Mouse (Mus musculus): ENCODE data around the gene Lrpprc. TPM values are rescaled to one million over a fixed set of nuclear protein-coding genes. Genes with fewer than 3 reads are reported as not detected.

Lrpprc gene
- polyA plus RNA-seq, 1 experiment, result 7.0 TPM

DNA sequence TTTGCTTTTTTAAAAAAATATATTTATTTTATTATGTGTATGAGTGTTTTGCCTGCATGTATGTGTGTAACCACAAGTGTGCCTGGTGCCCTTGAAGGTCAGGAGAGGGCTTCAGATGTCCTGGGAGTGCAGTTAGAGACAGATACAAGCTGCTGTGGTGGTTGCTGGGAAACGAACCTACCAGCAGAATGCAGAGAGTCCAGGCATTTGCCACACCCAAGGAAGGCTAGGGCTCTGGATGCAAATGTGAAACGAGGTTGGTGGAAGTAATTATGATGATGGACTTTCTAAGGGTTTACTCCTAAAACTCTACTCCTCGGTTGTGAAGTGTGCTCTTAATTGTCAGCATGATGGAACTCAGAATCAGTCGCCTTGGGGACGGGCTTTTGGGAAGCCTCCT is 1.4 kb upstream of the Lrpprc start:
- Histone ChIP-seq H3K4me1 (ENCODE audit: control insufficient read depth, insufficient read depth, low read length) (peaks cover 5% of the 10 kb centered on the region), H3K4me3 (replicated peaks; ENCODE audit: extremely low read depth, low read depth, low read length) (no peak overlapping the region)
- no peak for DNase-seq
- 64% methylated on average over 5 of the region's 5 CpGs for WGBS
- TF ChIP-seq POLR2A (IDR thresholded peaks at IDR 0.05; ENCODE audit: borderline replicate concordance, extremely low read depth, low read depth, low read length) (no peak), CTCF (IDR thresholded peaks at IDR 0.05; ENCODE audit: insufficient read depth, low read length) (no peak)

DNA sequence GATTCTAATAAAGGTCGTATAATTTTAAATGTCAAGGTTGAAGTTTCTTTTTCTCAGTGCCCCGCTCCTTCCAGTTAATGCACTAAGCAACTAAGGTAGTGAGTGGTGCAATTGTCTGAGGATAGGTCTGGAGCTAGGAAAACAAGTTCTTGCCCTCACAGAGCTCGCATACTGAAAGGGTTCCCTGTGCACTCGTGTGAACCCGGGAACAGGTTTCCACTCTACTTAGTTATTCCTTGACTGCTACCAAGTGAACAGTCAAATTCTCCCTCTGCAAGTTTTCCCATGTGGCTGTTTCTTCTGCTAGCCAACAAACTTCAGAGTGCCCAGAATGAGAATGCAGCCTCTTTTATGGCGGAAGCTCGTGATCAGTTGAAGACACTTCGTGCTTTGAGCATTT is 567 bp upstream of the Lrpprc start:
- DNase-seq, result no peak
- WGBS, result 5% methylated on average over 8 of the region's 8 CpGs
- no peak for TF ChIP-seq CTCF (IDR thresholded peaks at IDR 0.05; ENCODE audit: insufficient read depth, low read length)
- Histone ChIP-seq H3K4me1 (ENCODE audit: control insufficient read depth, insufficient read depth, low read length) (peaks cover 5% of the 10 kb centered on the region), H3K4me3 (replicated peaks; ENCODE audit: extremely low read depth, low read depth, low read length) (peak overlapping the region; percentile 66)

DNA sequence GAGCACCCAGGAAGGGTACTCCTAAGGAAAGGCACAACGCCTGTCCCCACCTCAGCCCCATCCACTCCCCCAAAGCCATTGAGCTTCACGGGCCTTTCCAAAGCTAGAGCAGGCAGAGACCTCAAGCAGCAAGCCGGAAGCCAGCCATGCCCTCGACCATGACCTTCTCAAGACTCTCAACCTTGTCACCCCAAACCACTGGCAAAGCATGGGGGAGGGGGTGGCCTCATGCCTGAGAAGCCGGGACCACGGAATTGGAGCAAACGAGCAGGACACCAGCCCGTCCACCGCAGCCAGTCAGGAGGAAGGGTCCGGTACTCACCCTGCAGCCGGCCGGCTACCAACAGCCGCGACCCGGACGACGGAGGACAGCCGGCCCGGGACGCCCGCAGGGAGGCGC is 546 bp downstream of the Lrpprc start:
- no peak for DNase-seq
- TF ChIP-seq CTCF (IDR thresholded peaks at IDR 0.05; ENCODE audit: insufficient read depth, low read length) (no peak), POLR2A (IDR thresholded peaks at IDR 0.05; ENCODE audit: borderline replicate concordance, extremely low read depth, low read depth, low read length) (no peak)
- under 1% methylated on average over 22 of the region's 22 CpGs for WGBS
- Histone ChIP-seq H3K4me3 (replicated peaks; ENCODE audit: extremely low read depth, low read depth, low read length) (peak overlapping the region; percentile 86), H3K4me1 (ENCODE audit: control insufficient read depth, insufficient read depth, low read length) (peaks cover 5% of the 10 kb centered on the region)

DNA sequence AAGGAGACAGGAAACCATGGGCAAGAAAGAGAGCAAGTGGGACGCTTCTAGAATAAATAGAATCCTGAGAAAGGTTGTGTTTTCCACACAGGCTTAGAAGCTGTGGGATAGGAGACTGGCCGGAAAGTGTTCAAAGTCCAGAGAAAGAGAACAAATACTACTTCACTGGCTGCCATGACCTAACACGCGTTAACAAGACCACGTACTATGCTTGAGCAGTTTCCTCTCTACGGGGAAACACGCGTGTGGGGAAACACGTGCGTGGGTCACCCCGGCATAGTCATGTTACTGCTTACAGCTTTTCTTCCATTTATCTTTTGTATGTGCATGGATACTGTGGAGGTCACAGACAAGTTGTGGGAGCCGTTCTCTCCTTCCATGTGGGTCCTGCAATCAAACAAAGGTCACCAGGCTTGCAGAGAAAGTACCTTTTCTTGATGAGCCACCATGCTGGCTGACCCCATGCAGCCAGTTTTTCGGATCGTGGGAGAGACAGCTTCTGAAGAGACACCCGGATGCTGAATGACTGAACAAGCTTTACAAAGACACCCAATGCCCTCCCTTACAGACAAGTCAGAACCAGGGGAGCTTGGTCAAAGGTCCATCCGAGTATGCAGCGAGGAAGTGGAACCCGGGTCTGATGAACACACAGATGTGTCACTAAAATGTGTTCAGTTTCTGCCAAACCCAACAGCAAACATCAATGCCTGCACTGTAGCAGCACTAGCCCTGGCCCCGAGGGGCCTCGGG is 2.0 kb downstream of the Lrpprc start:
- WGBS, result 89% methylated on average over 20 of the region's 20 CpGs
- TF ChIP-seq CTCF (IDR thresholded peaks at IDR 0.05; ENCODE audit: insufficient read depth, low read length) (no peak), POLR2A (IDR thresholded peaks at IDR 0.05; ENCODE audit: borderline replicate concordance, extremely low read depth, low read depth, low read length) (no peak)

DNA sequence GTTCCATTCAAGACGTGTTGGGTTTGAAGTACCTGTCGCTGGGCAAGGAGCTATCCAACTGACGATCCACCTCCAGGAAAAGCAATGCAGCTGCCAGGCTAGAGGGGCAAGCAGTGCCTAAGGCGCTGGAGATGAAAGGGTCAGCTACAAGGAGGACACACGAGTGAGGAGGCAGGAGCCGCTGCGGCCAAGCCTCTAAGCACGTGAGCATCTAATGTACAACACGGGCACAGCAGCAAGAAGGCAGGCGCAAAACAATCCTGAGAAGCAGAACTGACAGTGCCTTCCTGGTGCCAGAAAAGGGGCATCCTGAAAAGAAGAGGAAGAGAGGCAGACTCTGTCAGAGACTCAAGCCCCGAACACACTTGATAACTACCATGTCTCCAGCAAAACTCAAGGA is 3.1 kb downstream of the Lrpprc start:
- H3K4me1 ChIP-seq (ENCODE audit: control insufficient read depth, insufficient read depth, low read length), result peaks cover 5% of the 10 kb centered on the region
- WGBS, result 79% methylated on average over 11 of the region's 11 CpGs
- H3K4me3 ChIP-seq (replicated peaks; ENCODE audit: extremely low read depth, low read depth, low read length), result no peak overlapping the region
- TF ChIP-seq POLR2A (IDR thresholded peaks at IDR 0.05; ENCODE audit: borderline replicate concordance, extremely low read depth, low read depth, low read length) (no peak), CTCF (IDR thresholded peaks at IDR 0.05; ENCODE audit: insufficient read depth, low read length) (no peak)
- no peak for DNase-seq

More for the DNA sequence above, 2.0 kb downstream of the Lrpprc start:
- Histone ChIP-seq H3K4me1 (ENCODE audit: control insufficient read depth, insufficient read depth, low read length) (peaks cover 5% of the 10 kb centered on the region), H3K4me3 (replicated peaks; ENCODE audit: extremely low read depth, low read depth, low read length) (no peak overlapping the region)
- DNase-seq, result no peak

DNA sequence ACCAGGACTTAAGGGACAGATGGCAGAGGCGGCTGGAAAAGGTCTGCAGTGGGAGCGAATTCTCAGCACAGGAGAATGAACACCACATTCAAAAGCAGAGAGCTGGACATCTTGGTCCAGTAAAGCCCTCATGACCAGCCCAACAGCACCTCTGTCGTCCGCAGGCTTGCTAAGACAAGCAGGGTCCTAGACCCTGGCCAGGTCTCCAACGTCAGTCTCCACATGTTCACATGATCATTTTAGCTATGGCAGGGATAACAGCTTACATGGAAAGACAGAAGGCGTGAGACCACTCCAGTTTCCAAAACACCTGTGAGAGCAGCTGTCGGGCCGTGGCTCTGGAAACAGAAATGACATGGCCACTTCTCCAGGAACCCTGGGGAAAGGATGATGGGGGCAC is 3.7 kb downstream of the Lrpprc start:
- TF ChIP-seq CTCF (IDR thresholded peaks at IDR 0.05; ENCODE audit: insufficient read depth, low read length) (no peak), POLR2A (IDR thresholded peaks at IDR 0.05; ENCODE audit: borderline replicate concordance, extremely low read depth, low read depth, low read length) (no peak)
- Histone ChIP-seq H3K4me3 (replicated peaks; ENCODE audit: extremely low read depth, low read depth, low read length) (no peak overlapping the region), H3K4me1 (ENCODE audit: control insufficient read depth, insufficient read depth, low read length) (peaks cover 5% of the 10 kb centered on the region)
- no peak for DNase-seq
- 90% methylated on average over 8 of the region's 8 CpGs for WGBS

DNA sequence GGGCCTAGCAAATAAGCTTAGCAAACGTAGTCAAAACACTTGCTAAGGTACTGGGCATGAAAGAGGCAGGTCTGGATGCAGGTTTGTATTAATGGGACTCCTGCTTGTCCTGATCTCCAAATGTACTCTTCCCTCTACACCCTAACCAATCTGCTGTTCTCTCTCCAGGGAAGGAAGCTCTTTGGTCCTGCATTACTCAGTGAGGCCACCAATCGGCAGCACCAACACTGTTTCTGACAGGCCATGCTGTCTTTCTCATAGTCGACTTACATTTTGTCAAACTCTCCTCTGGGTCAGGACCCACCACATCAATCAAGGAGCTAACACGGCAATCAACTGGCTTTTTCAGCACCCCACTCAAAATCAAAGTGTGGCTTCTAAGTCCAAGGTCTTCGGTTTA is 5.4 kb downstream of the Lrpprc start:
- peaks cover 5% of the 10 kb centered on the region for H3K4me1 ChIP-seq (ENCODE audit: control insufficient read depth, insufficient read depth, low read length)
- no peak overlapping the region for H3K4me3 ChIP-seq (replicated peaks; ENCODE audit: extremely low read depth, low read depth, low read length)
- no peak for DNase-seq
- WGBS, result 59% methylated on average over 5 of the region's 5 CpGs
- no peak for TF ChIP-seq POLR2A (IDR thresholded peaks at IDR 0.05; ENCODE audit: borderline replicate concordance, extremely low read depth, low read depth, low read length)
- no peak for TF ChIP-seq CTCF (IDR thresholded peaks at IDR 0.05; ENCODE audit: insufficient read depth, low read length)

DNA sequence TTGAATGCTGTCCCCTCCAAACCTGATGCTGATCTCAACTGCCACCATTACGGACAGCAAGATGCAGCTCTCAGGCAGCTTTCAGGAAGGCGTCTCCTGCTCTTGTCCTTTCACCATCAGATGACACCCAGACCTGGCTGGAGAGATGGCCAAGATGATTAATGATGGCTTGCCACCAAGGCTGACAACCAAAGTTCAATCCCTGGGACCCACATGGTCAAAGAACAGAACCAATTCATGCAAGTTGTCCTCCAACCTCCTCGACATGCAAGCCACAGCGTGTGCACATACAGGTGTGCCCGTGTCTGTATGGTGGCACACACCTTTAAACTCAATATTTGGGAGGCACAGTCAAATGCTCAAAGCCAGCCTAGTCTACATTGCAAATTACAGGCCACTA is 7.1 kb downstream of the Lrpprc start:
- no peak for TF ChIP-seq CTCF (IDR thresholded peaks at IDR 0.05; ENCODE audit: insufficient read depth, low read length)
- TF ChIP-seq POLR2A (IDR thresholded peaks at IDR 0.05; ENCODE audit: borderline replicate concordance, extremely low read depth, low read depth, low read length), result no peak
- Histone ChIP-seq H3K4me1 (ENCODE audit: control insufficient read depth, insufficient read depth, low read length) (no peaks in the 10 kb centered on the region), H3K4me3 (replicated peaks; ENCODE audit: extremely low read depth, low read depth, low read length) (no peak overlapping the region)
- WGBS, result 90% methylated on average over 5 of the region's 5 CpGs
- DNase-seq, result no peak

DNA sequence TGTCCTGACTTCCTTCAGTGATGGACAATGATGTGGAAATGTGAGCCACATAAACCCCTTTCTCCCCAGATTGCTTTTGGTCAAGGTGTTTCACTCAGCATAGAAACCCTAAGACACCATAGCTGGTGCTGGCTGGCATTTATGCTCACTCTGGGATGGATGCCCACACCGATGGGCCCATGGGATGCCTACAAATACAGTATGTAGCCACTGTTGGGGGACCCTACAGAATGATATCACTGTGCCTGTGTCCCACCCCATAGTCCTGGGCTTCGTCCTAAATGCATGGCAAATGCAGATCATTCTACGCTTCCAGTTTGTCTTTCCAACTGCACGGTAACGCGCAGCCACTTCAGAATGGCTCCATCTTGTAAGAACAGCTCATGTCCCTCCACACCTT is 10.3 kb downstream of the Lrpprc start:
- DNase-seq, result no peak
- H3K4me1 ChIP-seq (ENCODE audit: control insufficient read depth, insufficient read depth, low read length), result no peaks in the 10 kb centered on the region; the same call in 1 of the 2 replicates
- TF ChIP-seq CTCF (IDR thresholded peaks at IDR 0.05; ENCODE audit: insufficient read depth, low read length) (no peak), POLR2A (IDR thresholded peaks at IDR 0.05; ENCODE audit: borderline replicate concordance, extremely low read depth, low read depth, low read length) (no peak)
- WGBS, result 98% methylated on average over 6 of the region's 6 CpGs
- no peak overlapping the region for H3K4me3 ChIP-seq (replicated peaks; ENCODE audit: extremely low read depth, low read depth, low read length)

DNA sequence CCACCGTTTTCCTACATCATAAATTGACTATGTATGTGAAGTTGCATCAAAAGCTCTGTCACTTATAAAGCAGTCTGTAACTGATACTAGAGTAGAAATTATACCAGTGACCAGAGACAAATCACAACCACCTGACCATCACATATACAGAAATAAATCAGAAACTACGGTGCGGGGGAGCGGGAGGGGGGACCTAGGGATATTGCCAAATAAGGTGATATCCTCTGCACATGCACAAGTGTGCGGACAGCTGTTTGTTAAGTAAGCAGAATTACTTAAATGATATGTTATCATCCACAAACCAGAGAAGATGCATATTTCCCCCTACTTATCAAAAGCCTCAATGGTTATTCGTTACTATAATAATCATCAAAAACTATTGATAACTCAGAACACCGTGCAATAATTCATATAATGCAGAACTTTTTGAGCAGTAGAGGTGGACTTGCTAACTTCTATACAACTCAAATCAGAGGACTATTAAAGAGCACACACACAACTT is 12.1 kb downstream of the Lrpprc start:
- Histone ChIP-seq H3K4me3 (replicated peaks; ENCODE audit: extremely low read depth, low read depth, low read length) (no peak overlapping the region), H3K4me1 (ENCODE audit: control insufficient read depth, insufficient read depth, low read length) (no peaks in the 10 kb centered on the region; the same call in 1 of the 2 replicates)
- TF ChIP-seq CTCF (IDR thresholded peaks at IDR 0.05; ENCODE audit: insufficient read depth, low read length) (no peak), POLR2A (IDR thresholded peaks at IDR 0.05; ENCODE audit: borderline replicate concordance, extremely low read depth, low read depth, low read length) (no peak)
- no peak for DNase-seq
- WGBS, result 86% methylated on average over 7 of the region's 7 CpGs

All from lung, adult 2 months (tissue).